In the genomic region with DNA sequence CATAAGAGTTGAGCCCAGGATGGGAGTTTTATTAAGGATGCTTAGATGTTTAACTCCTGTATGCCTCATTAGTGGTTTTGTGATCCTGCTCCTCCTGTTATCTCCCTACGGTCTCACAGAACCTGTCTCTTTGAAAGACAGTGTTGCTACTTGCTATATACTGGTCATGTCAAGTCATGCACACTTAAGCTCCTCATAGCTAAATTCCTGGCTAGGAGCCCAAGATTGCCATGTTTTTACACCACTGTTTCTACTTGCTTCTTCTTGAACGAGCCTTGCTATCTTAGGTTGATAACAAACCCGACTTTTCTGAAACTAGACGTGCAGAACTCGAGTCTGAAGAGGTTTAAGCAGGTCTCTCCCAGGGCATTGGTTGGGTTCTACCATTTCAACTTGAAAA, we compare ENCODE assay signal across 27 mouse cellular contexts.
DNase-seq lines count a peak whose midpoint lies in the region; ATAC-seq and TF ChIP-seq lines count a peak whose summit lies in the region.
"Had no signal": no experiment of that assay in that cellular context is flagged by ENCODE, and none has a peak within 500 bp of the region (broad histone marks: within the 10 kb centered on the region; RNA-seq: fewer than 3 reads in every experiment).

No protein-coding gene starts in this region.

- H3K4me3 ChIP-seq in limb, embryonic 14.5 days (replicated peaks; ENCODE audit: low read length): no peak overlapping the region
- no peak overlapping the region for H3K4me3 ChIP-seq in limb, embryonic 10.5 days
- H3K4me3 ChIP-seq in midbrain, embryonic 11.5 days (ENCODE audit: low read depth, low read length): no peak overlapping the region
- no peak overlapping the region for H3K4me3 ChIP-seq in midbrain, embryonic 10.5 days
- H3K4me3 ChIP-seq in embryonic facial prominence, embryonic 15.5 days (replicated peaks): no peak overlapping the region
- H3K4me3 ChIP-seq: embryonic facial prominence, embryonic 13.5 days; forebrain, embryonic 12.5 days; forebrain, embryonic 15.5 days; heart, embryonic 12.5 days; heart, embryonic 15.5 days had no signal

- H3K9ac ChIP-seq in limb, embryonic 14.5 days (ENCODE audit: low read depth, low read length, severe bottlenecking): no peak overlapping the region
- H3K9ac ChIP-seq in midbrain, embryonic 11.5 days (ENCODE audit: low read length): no peak overlapping the region
- no peak overlapping the region for H3K9ac ChIP-seq in embryonic facial prominence, embryonic 15.5 days
- H3K9ac ChIP-seq: embryonic facial prominence, embryonic 13.5 days; forebrain, embryonic 12.5 days; forebrain, embryonic 15.5 days; heart, embryonic 12.5 days; heart, embryonic 15.5 days; hindbrain, embryonic 14.5 days had no signal

- H3K4me2 ChIP-seq in limb, embryonic 14.5 days (replicated peaks; ENCODE audit: low read depth, low read length, severe bottlenecking): no peak overlapping the region
- H3K4me2 ChIP-seq in midbrain, embryonic 11.5 days: no peak overlapping the region
- no peak overlapping the region for H3K4me2 ChIP-seq in embryonic facial prominence, embryonic 15.5 days (replicated peaks)
- H3K4me2 ChIP-seq: embryonic facial prominence, embryonic 13.5 days; forebrain, embryonic 12.5 days; forebrain, embryonic 15.5 days; heart, embryonic 12.5 days; heart, embryonic 15.5 days; hindbrain, embryonic 14.5 days had no signal

- no peaks in the 10 kb centered on the region for H3K4me1 ChIP-seq in limb, embryonic 14.5 days (ENCODE audit: control insufficient read depth, insufficient read depth, low read length)
- H3K4me1 ChIP-seq in limb, embryonic 10.5 days: no peaks in the 10 kb centered on the region
- H3K4me1 ChIP-seq in midbrain, embryonic 11.5 days (ENCODE audit: control insufficient read depth, insufficient read depth, low read length): no peaks in the 10 kb centered on the region
- H3K4me1 ChIP-seq in midbrain, embryonic 10.5 days: no peaks in the 10 kb centered on the region
- no peaks in the 10 kb centered on the region for H3K4me1 ChIP-seq in embryonic facial prominence, embryonic 15.5 days
- H3K4me1 ChIP-seq: embryonic facial prominence, embryonic 13.5 days; forebrain, embryonic 12.5 days; heart, embryonic 15.5 days had no signal

- no peak for ATAC-seq in limb, embryonic 14.5 days (ENCODE audit: low FRiP score, low read depth)
- no peak for ATAC-seq in midbrain, embryonic 11.5 days (ENCODE audit: low FRiP score)
- ATAC-seq in embryonic facial prominence, embryonic 15.5 days (ENCODE audit: insufficient number of reproducible peaks, low FRiP score, low TSS enrichment, low read depth): no peak
- ATAC-seq in monocyte, adult 5-6 weeks (replicated peaks; ENCODE audit: insufficient number of reproducible peaks, low FRiP score, low TSS enrichment, poor library complexity, severe bottlenecking): no peak
- ATAC-seq: CD4-positive, CD25-positive, alpha-beta regulatory T cell, adult 4 months; forebrain, embryonic 15.5 days; hindbrain, postnatal 0 days; inflammation-experienced regulatory T-cells, adult 6 months had no signal

- TF ChIP-seq POLR2A in limb, embryonic 14.5 days (IDR thresholded peaks at IDR 0.05; ENCODE audit: borderline replicate concordance, extremely low read depth, insufficient read depth, insufficient read length): no peak

- no peaks in the 10 kb centered on the region for H3K36me3 ChIP-seq in limb, embryonic 14.5 days (ENCODE audit: control insufficient read depth, insufficient read depth, low read length)
- no peaks in the 10 kb centered on the region for H3K36me3 ChIP-seq in limb, embryonic 10.5 days
- H3K36me3 ChIP-seq in midbrain, embryonic 11.5 days (ENCODE audit: control insufficient read depth, insufficient read depth, low read length): no peaks in the 10 kb centered on the region
- H3K36me3 ChIP-seq in midbrain, embryonic 10.5 days: no peaks in the 10 kb centered on the region
- no peaks in the 10 kb centered on the region for H3K36me3 ChIP-seq in embryonic facial prominence, embryonic 15.5 days
- H3K36me3 ChIP-seq: embryonic facial prominence, embryonic 13.5 days; forebrain, embryonic 12.5 days; forebrain, embryonic 15.5 days; heart, embryonic 12.5 days; heart, embryonic 15.5 days had no signal

- peak; percentile 36 for DNase-seq in limb, embryonic 14.5 days (ENCODE audit: low spot score)
- DNase-seq in limb, embryonic 10.5 days (ENCODE audit: low spot score): no peak
- DNase-seq in midbrain, embryonic 11.5 days (ENCODE audit: low spot score, missing footprints): peak; percentile 33
- DNase-seq in midbrain, embryonic 10.5 days (ENCODE audit: low spot score): no peak
- peak; percentile 87 for DNase-seq in fat pad, adult 2 months (ENCODE audit: extremely low read depth, low read depth, low spot score)
- DNase-seq: adrenal gland, adult 2 months; adrenal gland, postnatal 14 days; cerebellum, adult 11 months; cerebellum, adult 2 months; cerebellum, adult 9-11 months; cerebellum, postnatal 25 days; gastrocnemius, postnatal 10 days; gastrocnemius, postnatal 36 days; heart, adult 18-20 months; heart, postnatal 10 days; heart, postnatal 4 days had no signal

- H3K27me3 ChIP-seq in limb, embryonic 14.5 days (ENCODE audit: control insufficient read depth, insufficient read depth, low read length): no peaks in the 10 kb centered on the region
- no peaks in the 10 kb centered on the region for H3K27me3 ChIP-seq in limb, embryonic 10.5 days (ENCODE audit: low read depth, poor library complexity, severe bottlenecking)
- no peaks in the 10 kb centered on the region for H3K27me3 ChIP-seq in midbrain, embryonic 11.5 days (ENCODE audit: control insufficient read depth, insufficient read depth, low read length)
- no peaks in the 10 kb centered on the region for H3K27me3 ChIP-seq in midbrain, embryonic 10.5 days (ENCODE audit: low read depth, poor library complexity, severe bottlenecking)
- no peaks in the 10 kb centered on the region for H3K27me3 ChIP-seq in embryonic facial prominence, embryonic 15.5 days
- H3K27me3 ChIP-seq: embryonic facial prominence, embryonic 13.5 days; forebrain, embryonic 12.5 days; forebrain, embryonic 15.5 days; heart, embryonic 12.5 days; heart, embryonic 15.5 days had no signal

- no peak overlapping the region for H3K27ac ChIP-seq in limb, embryonic 14.5 days (replicated peaks; ENCODE audit: low read depth, low read length)
- H3K27ac ChIP-seq in limb, embryonic 10.5 days: no peak overlapping the region
- H3K27ac ChIP-seq in midbrain, embryonic 11.5 days (ENCODE audit: low read depth, low read length): no peak overlapping the region
- no peak overlapping the region for H3K27ac ChIP-seq in midbrain, embryonic 10.5 days (replicated peaks)
- 0 out of 2 replicates have a peak overlapping the region, but pooled peaks have one; percentile 13 for H3K27ac ChIP-seq in embryonic facial prominence, embryonic 15.5 days (replicated peaks)
- H3K27ac ChIP-seq: embryonic facial prominence, embryonic 13.5 days; forebrain, embryonic 12.5 days; forebrain, embryonic 15.5 days; heart, embryonic 15.5 days; hindbrain, embryonic 14.5 days; hindbrain, postnatal 0 days had no signal

- no peaks in the 10 kb centered on the region for H3K9me3 ChIP-seq in limb, embryonic 14.5 days (ENCODE audit: control insufficient read depth, low read length)
- no peaks in the 10 kb centered on the region for H3K9me3 ChIP-seq in limb, embryonic 10.5 days (replicated peaks)
- no peaks in the 10 kb centered on the region for H3K9me3 ChIP-seq in midbrain, embryonic 11.5 days (ENCODE audit: control insufficient read depth, low read length)
- no peaks in the 10 kb centered on the region for H3K9me3 ChIP-seq in midbrain, embryonic 10.5 days (replicated peaks)
- H3K9me3 ChIP-seq in embryonic facial prominence, embryonic 15.5 days (replicated peaks): no peaks in the 10 kb centered on the region
- H3K9me3 ChIP-seq: embryonic facial prominence, embryonic 13.5 days; forebrain, embryonic 12.5 days; forebrain, embryonic 15.5 days; heart, embryonic 12.5 days; heart, embryonic 15.5 days had no signal

- WGBS in limb, embryonic 14.5 days: 81% methylated on average over 5 of the region's 5 CpGs
- 91% methylated on average over 5 of the region's 5 CpGs for WGBS in limb, embryonic 10.5 days
- 87% methylated on average over 5 of the region's 5 CpGs for WGBS in midbrain, embryonic 11.5 days
- 89% methylated on average over 5 of the region's 5 CpGs for WGBS in midbrain, embryonic 10.5 days
- WGBS in embryonic facial prominence, embryonic 15.5 days: 57% methylated on average over 5 of the region's 5 CpGs

Comparison
In these comparisons a context has a peak if more than half of its experiments do, and no peak if none do; other contexts are left out.
1. DNase-seq: peak in limb, embryonic 14.5 days (single experiment), midbrain, embryonic 11.5 days (single experiment) and fat pad, adult 2 months (single experiment); none in limb, embryonic 10.5 days (single experiment) and midbrain, embryonic 10.5 days (single experiment).